Mouse (Mus musculus): ENCODE measurements around the gene Zcchc13.

The Zcchc13 gene

GRCm38 (mm10) chrX:103630303-103630702 lies at the start of gene Zcchc13:
Gene Zcchc13, plus strand, starts transcription at chrX:103630586.
- DNase-seq (ENCODE audit: low spot score in 2 of 2), result no peak

GRCm38 (mm10) chrX:103584262-103584661 lies 46.1 kb upstream of the Zcchc13 start:
- no peak for DNase-seq (ENCODE audit: low spot score in 2 of 2)

GRCm38 (mm10) chrX:103592056-103592455 lies 38.3 kb upstream of the Zcchc13 start:
- no peak for DNase-seq (ENCODE audit: low spot score in 2 of 2)

- no peak for DNase-seq (ENCODE audit: low spot score in 2 of 2)
These were observed 27.8 kb upstream of the Zcchc13 start for GRCm38 (mm10) chrX:103602553-103602952.

- DNase-seq (ENCODE audit: low spot score in 2 of 2), result no peak
These were observed 26.2 kb upstream of the Zcchc13 start for GRCm38 (mm10) chrX:103604211-103604610.

- no peak for DNase-seq (ENCODE audit: low spot score in 2 of 2)
These were observed 24.9 kb upstream of the Zcchc13 start for GRCm38 (mm10) chrX:103605473-103605872.

GRCm38 (mm10) chrX:103610401-103610800 lies 20.0 kb upstream of the Zcchc13 start:
- no peak for DNase-seq (ENCODE audit: low spot score in 2 of 2)

GRCm38 (mm10) chrX:103611462-103611861 lies 18.9 kb upstream of the Zcchc13 start:
- DNase-seq (ENCODE audit: low spot score in 2 of 2), result no peak

- DNase-seq (ENCODE audit: low spot score in 2 of 2), result no peak
These were observed 15.6 kb upstream of the Zcchc13 start for GRCm38 (mm10) chrX:103614700-103615233.

GRCm38 (mm10) chrX:103615453-103615852 lies 14.9 kb upstream of the Zcchc13 start:
- DNase-seq (ENCODE audit: low spot score in 2 of 2), result no peak

GRCm38 (mm10) chrX:103616162-103616535 lies 14.2 kb upstream of the Zcchc13 start:
- peak; percentile 11 to 31 for DNase-seq (ENCODE audit: low spot score in 2 of 2)

- peak; percentile 34 to 81 for DNase-seq (ENCODE audit: low spot score in 2 of 2)
These were observed 13.6 kb upstream of the Zcchc13 start for GRCm38 (mm10) chrX:103616536-103617404.

GRCm38 (mm10) chrX:103617405-103618095 lies 12.8 kb upstream of the Zcchc13 start:
- no peak for DNase-seq (ENCODE audit: low spot score in 2 of 2)

GRCm38 (mm10) chrX:103621799-103622198 lies 8.6 kb upstream of the Zcchc13 start:
- DNase-seq (ENCODE audit: low spot score in 2 of 2), result peak in 1 of 2 experiments; percentile 5

- DNase-seq (ENCODE audit: low spot score in 2 of 2), result peak; percentile 60 to 97
These were observed 8.0 kb upstream of the Zcchc13 start for GRCm38 (mm10) chrX:103622260-103622934.

- DNase-seq (ENCODE audit: low spot score in 2 of 2), result no peak
These were observed 7.5 kb upstream of the Zcchc13 start for GRCm38 (mm10) chrX:103622935-103623280.

- peak in 1 of 2 experiments; percentile 34 for DNase-seq (ENCODE audit: low spot score in 2 of 2)
These were observed 7.0 kb upstream of the Zcchc13 start for GRCm38 (mm10) chrX:103623411-103623845.

GRCm38 (mm10) chrX:103624426-103625168 lies 5.8 kb upstream of the Zcchc13 start:
- DNase-seq (ENCODE audit: low spot score in 2 of 2), result no peak

- no peak for DNase-seq (ENCODE audit: low spot score in 2 of 2)
These were observed 1.5 kb upstream of the Zcchc13 start for GRCm38 (mm10) chrX:103628890-103629289.

- no peak for DNase-seq (ENCODE audit: low spot score in 2 of 2)
These were observed 3.5 kb downstream of the Zcchc13 start for GRCm38 (mm10) chrX:103633895-103634294.

GRCm38 (mm10) chrX:103636021-103636420 lies 5.6 kb downstream of the Zcchc13 start:
- no peak for DNase-seq (ENCODE audit: low spot score in 2 of 2)

Data from urinary bladder, adult 18-20 months (tissue).